Mouse (Mus musculus): ENCODE measurements around the gene Rnaset2a. TPM values are rescaled to one million over a fixed set of nuclear protein-coding genes. Genes with fewer than 3 reads are reported as not detected.
"Not testable (repeated sequence)": the region's sequence is repeated elsewhere in the genome, so short reads cannot be mapped to it uniquely, and the experiment has no call there.

The Rnaset2a gene
- polyA plus RNA-seq, 1 experiment from 2014 or later = 45.0 TPM

DNA sequence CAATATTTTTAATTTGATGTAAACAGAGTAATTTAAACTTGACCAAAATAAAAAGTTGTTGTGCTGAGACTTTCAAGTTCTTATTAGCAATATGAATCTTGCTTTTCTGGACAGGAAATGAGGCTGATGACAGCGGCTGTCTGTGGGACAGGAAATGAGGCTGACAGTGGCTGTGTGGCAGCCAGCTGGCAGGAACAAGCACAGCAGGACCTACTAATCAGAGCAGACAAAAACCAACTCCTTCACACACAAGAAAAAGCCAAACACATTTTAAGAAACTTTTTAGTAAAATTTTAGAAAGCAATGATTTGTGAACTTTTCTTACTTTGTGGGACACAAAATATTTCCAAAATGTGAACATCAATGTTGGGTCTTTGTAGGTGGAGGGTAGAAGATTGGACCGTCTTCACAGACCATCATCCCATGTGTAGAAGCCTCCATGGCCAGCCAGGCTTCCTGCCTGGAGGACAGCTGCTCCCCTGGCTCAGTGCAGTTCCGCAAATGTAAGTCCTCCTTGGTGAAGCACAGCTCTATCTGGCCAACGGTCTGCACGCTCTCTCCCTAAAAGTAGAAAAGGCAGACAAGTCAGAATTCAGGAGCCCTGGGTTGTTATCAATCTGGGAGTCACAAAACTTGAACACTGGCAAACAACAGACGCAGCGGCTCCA, 19.4 kb downstream of the Rnaset2a start:
- H3K9ac ChIP-seq; H3K9me3 ChIP-seq (replicated peaks); H3K4me1 ChIP-seq; H3K4me2 ChIP-seq; H3K4me3 ChIP-seq (replicated peaks); ATAC-seq (replicated peaks; ENCODE audit: low FRiP score); H3K27ac ChIP-seq; H3K27me3 ChIP-seq; H3K36me3 ChIP-seq: not testable (repeated sequence)
- WGBS = 67% methylated on average over 2 of the region's 7 CpGs

DNA sequence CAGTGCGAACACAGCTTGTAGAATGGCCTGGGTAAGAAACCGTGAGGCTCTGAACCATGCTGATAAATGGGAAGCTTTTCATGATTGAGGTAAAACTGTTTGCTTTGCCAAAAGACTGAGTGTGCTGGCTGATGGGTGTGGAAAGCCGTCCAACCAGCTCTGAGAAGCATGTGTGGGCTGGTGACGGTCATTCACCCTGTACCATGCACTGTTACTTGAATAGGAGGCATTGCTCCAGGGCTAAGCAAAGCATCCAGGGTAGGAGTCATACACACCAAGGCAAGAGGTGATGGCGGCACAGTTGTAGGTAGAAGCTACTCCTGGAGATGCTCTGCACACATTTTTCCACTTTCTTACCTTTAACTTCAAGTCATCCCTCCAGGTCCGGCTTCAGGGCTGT, 23.3 kb downstream of the Rnaset2a start:
- H3K27ac ChIP-seq = not testable (repeated sequence)
- WGBS = 89% methylated on average over 3 of the region's 6 CpGs

DNA sequence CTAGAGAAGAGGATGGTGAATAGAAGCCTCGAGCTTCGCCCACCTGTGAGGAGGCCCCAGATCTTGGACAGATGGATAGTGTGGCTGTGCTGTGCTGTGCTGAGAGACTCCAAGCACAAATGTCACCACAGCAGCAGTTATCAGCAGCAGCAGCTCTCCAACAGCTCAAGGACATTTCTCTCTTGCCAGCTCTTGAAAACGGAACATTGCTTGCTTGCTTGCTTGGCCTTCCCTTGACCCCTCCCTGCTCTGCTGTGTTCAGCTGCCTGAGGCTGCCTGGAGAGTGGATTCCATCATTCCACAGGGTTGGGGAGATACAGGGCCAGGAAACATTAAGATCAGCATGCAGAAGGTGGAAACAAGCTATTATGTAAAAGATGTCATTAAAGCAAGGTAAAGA, 24.9 kb downstream of the Rnaset2a start:
- not testable (repeated sequence) for ATAC-seq (replicated peaks; ENCODE audit: low FRiP score); H3K27ac ChIP-seq; H3K9me3 ChIP-seq (replicated peaks); H3K36me3 ChIP-seq; H3K4me1 ChIP-seq; H3K27me3 ChIP-seq; H3K4me2 ChIP-seq; H3K4me3 ChIP-seq (replicated peaks); H3K9ac ChIP-seq
- no CpG with 5 or more reads among the region's 3 CpGs for WGBS

More for the DNA sequence above, 23.3 kb downstream of the Rnaset2a start:
- not testable (repeated sequence) for H3K9ac ChIP-seq; H3K36me3 ChIP-seq; ATAC-seq (replicated peaks; ENCODE audit: low FRiP score); H3K4me3 ChIP-seq (replicated peaks); H3K4me1 ChIP-seq; H3K9me3 ChIP-seq (replicated peaks); H3K27me3 ChIP-seq; H3K4me2 ChIP-seq

DNA sequence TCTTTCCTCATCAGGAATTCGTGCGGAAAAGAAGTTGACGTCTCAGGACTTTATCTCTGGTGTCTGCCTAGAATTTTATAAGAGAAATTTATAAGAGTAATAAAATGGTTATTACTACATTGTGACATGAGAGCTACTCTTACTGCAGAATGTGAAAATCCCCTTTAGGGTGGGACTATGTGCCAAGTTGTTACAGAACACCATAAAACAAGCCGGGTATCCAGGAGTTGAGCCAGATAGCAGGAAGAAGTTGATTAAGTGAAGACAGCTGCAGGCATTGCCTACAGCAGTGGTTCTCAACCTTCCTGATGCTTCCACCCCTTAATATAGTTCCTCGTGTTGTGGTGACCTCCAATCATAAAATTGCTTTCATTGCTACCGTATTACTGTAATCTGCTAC, 31.0 kb downstream of the Rnaset2a start:
- H3K4me1 ChIP-seq; H3K27me3 ChIP-seq; H3K4me3 ChIP-seq (replicated peaks); H3K27ac ChIP-seq; ATAC-seq (replicated peaks; ENCODE audit: low FRiP score); H3K9me3 ChIP-seq (replicated peaks); H3K9ac ChIP-seq; H3K4me2 ChIP-seq; H3K36me3 ChIP-seq: not testable (repeated sequence)
- no CpG with 5 or more reads among the region's 6 CpGs for WGBS

DNA sequence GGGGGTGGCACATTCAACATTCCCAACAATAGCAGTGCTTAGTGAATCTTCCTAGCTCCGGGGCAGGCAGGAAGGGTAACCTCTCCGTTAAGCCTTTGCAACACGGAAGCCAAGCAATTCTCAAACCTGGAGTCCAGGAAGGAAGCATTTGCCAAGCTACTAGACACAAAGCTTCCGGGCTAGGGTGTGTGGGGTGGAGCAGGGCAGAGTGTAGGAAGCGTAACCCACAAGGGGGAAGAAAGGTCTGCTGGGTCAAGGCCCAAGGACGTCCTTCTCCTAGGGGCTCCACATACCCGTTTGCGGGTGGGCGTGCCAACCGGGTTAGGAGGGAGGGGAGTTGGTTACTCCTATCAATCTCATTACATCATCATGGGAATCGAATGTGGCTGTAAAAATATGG, 31.5 kb downstream of the Rnaset2a start:
- not testable (repeated sequence) for H3K36me3 ChIP-seq; H3K4me1 ChIP-seq; H3K9ac ChIP-seq; H3K4me3 ChIP-seq (replicated peaks); H3K27ac ChIP-seq; H3K9me3 ChIP-seq (replicated peaks); ATAC-seq (replicated peaks; ENCODE audit: low FRiP score); H3K4me2 ChIP-seq; H3K27me3 ChIP-seq
- WGBS = 72% methylated on average over 8 of the region's 11 CpGs

DNA sequence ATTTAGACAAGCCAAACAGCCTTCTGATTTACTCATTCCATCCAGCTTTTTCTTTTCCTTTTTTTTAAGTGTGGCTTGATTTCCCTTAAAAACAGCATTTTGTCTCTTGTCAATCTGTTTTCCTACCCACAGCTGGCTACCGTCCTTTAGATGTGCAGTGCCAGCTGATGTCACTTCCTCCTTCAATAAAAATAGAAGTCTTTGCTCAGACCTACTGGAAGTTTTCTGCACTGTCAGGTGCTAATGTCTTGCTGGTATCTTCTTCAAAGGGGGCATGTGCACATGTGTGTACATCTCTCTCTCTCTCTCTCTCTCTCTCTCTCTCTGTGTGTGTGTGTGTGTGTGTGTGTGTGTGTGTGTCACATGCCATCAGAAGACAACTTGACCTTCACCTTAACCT, 35.7 kb downstream of the Rnaset2a start:
- not testable (repeated sequence) for H3K36me3 ChIP-seq; H3K4me3 ChIP-seq (replicated peaks); H3K9me3 ChIP-seq (replicated peaks); H3K9ac ChIP-seq; H3K27ac ChIP-seq; H3K4me1 ChIP-seq; H3K4me2 ChIP-seq; ATAC-seq (replicated peaks; ENCODE audit: low FRiP score); H3K27me3 ChIP-seq
- no CpG with 5 or more reads among the region's 1 CpGs for WGBS

DNA sequence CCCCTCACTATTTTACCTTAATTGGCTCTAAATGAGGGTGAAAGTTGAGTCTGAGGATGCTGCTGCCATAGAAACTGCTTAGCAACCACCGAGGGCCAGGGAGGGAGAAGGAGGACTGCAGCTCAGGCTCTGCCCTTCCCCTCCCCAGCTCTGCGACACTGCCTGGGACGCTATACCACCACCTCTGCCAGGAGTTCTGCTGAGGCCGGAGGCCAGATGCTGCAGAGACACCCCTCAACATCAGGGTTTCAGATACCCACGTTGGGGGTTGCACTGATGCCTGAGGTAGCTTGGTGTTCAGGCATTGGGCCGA, 46.6 kb downstream of the Rnaset2a start:
- not testable (repeated sequence) for H3K36me3 ChIP-seq; H3K9ac ChIP-seq; H3K27me3 ChIP-seq; ATAC-seq (replicated peaks; ENCODE audit: low FRiP score); H3K4me1 ChIP-seq; H3K27ac ChIP-seq; H3K9me3 ChIP-seq (replicated peaks); H3K4me2 ChIP-seq; H3K4me3 ChIP-seq (replicated peaks)
- WGBS = 60% methylated on average over 3 of the region's 6 CpGs

DNA sequence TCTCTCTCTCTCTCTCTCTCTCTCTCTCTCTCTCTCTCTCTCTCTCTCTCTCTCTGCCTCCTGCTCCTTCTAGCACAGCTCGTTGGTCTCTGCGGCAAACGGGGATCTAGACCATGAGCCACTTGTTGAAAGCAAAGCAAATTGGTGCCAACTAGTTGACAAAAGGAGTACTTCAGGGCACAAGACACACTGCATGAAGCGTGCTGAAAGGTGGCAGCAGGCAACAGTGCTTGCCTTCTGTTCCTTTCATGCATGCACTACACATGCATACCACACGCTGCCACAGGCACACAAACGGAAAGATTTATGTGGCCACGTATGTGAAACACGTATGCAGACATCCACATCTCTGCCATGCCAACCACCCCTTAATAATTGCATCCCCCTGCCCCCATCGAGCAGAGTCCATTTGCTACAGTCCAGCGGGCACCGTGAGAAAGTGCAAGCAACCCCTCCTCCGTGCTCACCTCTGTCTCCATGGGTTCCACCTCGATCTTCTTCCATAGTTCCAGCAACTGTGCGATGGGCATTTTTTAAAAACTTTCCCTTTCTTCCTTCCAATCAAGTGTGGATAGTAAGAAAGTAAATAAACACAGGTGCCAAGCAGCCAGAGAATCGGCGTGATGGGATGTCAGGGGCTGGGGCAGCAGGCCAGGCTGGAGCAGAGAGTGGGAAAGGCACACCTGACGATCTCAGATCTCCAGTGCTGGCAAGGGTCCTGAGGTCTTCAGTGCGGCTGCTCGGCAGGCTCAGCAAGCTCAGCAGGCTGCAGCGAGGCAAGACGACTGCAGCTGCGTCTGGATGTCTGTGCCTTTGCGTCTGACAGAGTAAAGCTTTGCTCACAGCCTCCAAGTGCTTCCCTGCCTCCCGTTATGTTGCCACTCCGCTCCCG, 47.2 kb downstream of the Rnaset2a start:
- H3K4me3 ChIP-seq (replicated peaks) = not testable (repeated sequence)

DNA sequence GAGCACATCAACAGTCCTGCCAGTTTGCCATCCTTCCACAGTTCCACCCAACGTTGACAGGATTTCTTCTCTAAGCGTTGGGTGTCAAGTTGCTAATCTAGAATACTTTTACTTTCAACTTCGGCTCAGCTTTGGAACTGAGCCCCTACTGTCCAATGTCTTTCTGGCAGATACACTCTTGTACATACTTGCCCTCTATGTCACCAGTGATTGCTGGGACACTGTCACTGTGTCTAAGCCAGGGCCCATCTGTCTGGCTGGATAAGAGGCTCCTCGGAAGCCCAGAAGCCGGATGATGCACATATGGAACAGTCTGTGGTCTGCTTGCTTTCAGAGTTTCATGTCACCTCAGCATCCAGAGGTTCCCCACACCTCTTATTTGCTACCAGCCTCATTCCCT, 51.7 kb downstream of the Rnaset2a start:
- H3K4me2 ChIP-seq; H3K4me3 ChIP-seq (replicated peaks); H3K27me3 ChIP-seq; H3K36me3 ChIP-seq; H3K9ac ChIP-seq; H3K27ac ChIP-seq; H3K9me3 ChIP-seq (replicated peaks); H3K4me1 ChIP-seq; ATAC-seq (replicated peaks; ENCODE audit: low FRiP score): not testable (repeated sequence)
- WGBS = 75% methylated on average over 4 of the region's 5 CpGs

More for the DNA sequence above, 47.2 kb downstream of the Rnaset2a start:
- not testable (repeated sequence) for H3K4me2 ChIP-seq; H3K27ac ChIP-seq; H3K27me3 ChIP-seq; H3K4me1 ChIP-seq; H3K9me3 ChIP-seq (replicated peaks); H3K9ac ChIP-seq; H3K36me3 ChIP-seq
- peak; percentile 64 for ATAC-seq (replicated peaks; ENCODE audit: low FRiP score)
- WGBS = 25% methylated on average over 9 of the region's 26 CpGs

DNA sequence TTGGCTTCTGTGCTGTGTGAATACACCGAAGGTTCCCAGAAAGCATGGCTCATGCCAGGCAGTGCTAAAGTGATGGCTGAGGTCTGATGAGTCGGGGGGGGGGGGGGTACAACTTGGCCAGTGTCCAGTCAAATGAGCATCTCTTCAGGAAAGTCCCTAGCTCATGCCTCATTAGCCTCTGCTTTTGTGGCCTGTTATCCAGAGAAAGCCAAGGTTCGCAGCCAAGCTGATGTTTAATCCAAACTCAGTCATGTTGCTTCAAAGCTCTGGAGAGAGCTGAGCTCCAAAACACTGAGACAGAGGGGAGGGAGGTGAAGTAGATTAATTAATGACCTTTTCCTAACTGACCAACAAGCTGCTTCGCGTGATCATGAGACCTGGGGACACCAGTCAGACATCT, 52.2 kb downstream of the Rnaset2a start:
- not testable (repeated sequence) for H3K4me2 ChIP-seq; H3K9ac ChIP-seq; H3K27me3 ChIP-seq; H3K4me3 ChIP-seq (replicated peaks); H3K9me3 ChIP-seq (replicated peaks); H3K27ac ChIP-seq; H3K4me1 ChIP-seq; H3K36me3 ChIP-seq
- peak; percentile 68 for ATAC-seq (replicated peaks; ENCODE audit: low FRiP score)
- WGBS = 56% methylated on average over 3 of the region's 5 CpGs

DNA sequence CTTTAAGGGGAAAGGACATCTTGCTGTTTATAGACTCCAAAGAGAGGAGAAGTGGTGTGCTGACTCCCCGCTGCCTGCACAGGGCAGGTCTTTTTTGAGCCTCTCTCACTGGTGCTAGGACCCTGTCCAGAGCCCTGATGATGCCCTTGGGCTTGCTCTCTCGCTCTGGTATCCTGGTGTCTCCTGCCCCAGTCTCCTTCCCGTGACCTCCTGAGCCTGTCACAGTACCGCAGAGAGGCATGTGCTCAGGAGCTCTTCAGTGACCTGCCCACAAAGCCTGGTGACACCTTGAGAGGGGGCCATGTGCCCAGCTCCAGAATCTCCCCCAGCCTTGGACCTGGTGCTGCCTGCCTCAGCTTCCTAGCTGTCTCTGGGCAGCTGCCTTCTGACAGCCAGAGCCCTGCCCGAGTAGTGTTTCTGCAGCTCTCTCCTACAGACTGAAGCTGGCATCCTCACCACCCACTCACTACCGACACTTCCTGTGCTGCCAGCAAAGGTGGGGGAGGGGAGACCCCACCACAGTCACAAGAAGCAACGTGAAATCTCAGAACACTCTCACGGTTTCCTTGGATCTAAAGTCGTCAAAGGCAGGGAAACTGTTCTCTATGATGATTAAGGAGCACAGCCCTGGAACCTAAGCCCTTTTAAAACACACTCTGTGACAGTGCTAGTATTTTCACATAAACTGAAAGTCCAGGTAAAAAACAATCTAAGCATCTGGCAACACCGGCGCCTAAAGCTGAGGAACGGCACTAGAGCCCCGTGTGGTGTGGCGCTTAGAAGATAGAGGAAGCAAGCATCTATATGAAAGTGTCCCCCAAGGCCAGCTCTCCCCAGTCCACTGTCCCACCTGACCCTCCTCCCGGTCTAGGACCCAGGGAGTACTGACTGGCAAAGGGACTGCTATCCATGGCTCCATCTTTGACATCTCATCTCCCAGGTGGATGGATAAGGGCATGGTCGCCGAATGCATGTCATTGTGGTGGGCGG, 55.1 kb downstream of the Rnaset2a start:
- not testable (repeated sequence) for H3K27ac ChIP-seq; H3K4me2 ChIP-seq; H3K27me3 ChIP-seq; H3K9me3 ChIP-seq (replicated peaks); H3K4me3 ChIP-seq (replicated peaks); H3K36me3 ChIP-seq; H3K4me1 ChIP-seq; H3K9ac ChIP-seq
- 0 out of 2 replicates have a peak, but pooled peaks have one; percentile 23 for ATAC-seq (replicated peaks; ENCODE audit: low FRiP score)
- WGBS = 44% methylated on average over 3 of the region's 18 CpGs

DNA sequence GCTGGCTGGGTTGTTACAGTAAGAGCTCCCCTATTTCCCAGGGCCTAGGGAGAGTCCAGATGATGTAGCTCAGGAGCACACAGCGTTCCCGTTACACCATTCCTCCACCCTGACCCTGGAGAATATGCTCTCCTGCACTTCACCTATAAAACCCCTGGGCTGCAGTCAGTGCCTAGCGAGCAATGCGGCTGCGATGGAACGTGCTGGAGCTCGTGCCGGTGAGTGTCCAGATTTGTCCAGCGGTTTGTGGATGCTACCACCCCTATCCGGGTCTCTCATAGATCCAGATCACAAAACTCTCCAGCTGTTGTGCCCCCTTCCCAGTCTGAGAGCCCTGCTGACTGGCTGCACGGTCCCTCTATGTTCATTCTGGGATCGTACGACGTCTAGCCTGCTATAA, 56.6 kb downstream of the Rnaset2a start:
- H3K27me3 ChIP-seq; H3K36me3 ChIP-seq; H3K27ac ChIP-seq; ATAC-seq (replicated peaks; ENCODE audit: low FRiP score); H3K4me1 ChIP-seq; H3K9ac ChIP-seq; H3K4me2 ChIP-seq; H3K9me3 ChIP-seq (replicated peaks); H3K4me3 ChIP-seq (replicated peaks): not testable (repeated sequence)
- 81% methylated on average over 14 of the region's 14 CpGs for WGBS
